Comparison of ENCODE assay signal across 9 mouse cellular contexts in genomic region chr6:91157237-91157570, GRCm38 (mm10). TPM values are rescaled to one million over a fixed set of nuclear protein-coding genes. Genes with fewer than 3 reads are reported as not detected.
A peak's percentile ranks its signal among the peaks of the same experiment; 100 is the strongest.
DNase-seq lines count a peak whose midpoint lies in the region; ATAC-seq and TF ChIP-seq lines count a peak whose summit lies in the region.
"Had no signal": no experiment of that assay in that cellular context is flagged by ENCODE, and none has a peak within 500 bp of the region (broad histone marks: within the 10 kb centered on the region; RNA-seq: fewer than 3 reads in every experiment).

No protein-coding gene starts in this region.

- no peak for DNase-seq in heart, adult 8-10 months (ENCODE audit: low spot score)
- DNase-seq in MEL (ENCODE audit: low read depth, low spot score): no peak
- DNase-seq in heart, postnatal 0 days (ENCODE audit: low spot score): no peak
- DNase-seq in midbrain, embryonic 10.5 days (ENCODE audit: low spot score): no peak
- DNase-seq in urinary bladder, postnatal 36 days (ENCODE audit: low spot score in 2 of 2): no peak
- no peak for DNase-seq in spleen, postnatal 36 days (ENCODE audit: low spot score in 2 of 2)

- TF ChIP-seq RAD21 in MEL (IDR thresholded peaks at IDR 0.05; ENCODE audit: low read depth, low read length): no peak

- peaks cover 27 to 61% of the 10 kb centered on the region in 2 experiments for H3K4me1 ChIP-seq in heart, embryonic 14.5 days (ENCODE audit: control insufficient read depth in 2 of 2, insufficient read depth in 2 of 2, low read length in 2 of 2)
- H3K4me1 ChIP-seq in MEL (ENCODE audit: control insufficient read depth in 1 of 2, insufficient read depth in 2 of 2, low read length in 2 of 2): peaks cover 13 to 18% of the 10 kb centered on the region in 2 experiments; a peak in 3 of 4 replicates
- H3K4me1 ChIP-seq in heart, postnatal 0 days (ENCODE audit: control insufficient read depth, insufficient read depth): peaks cover 19% of the 10 kb centered on the region; the same call in 1 of the 2 replicates
- H3K4me1 ChIP-seq in midbrain, embryonic 10.5 days: peaks cover 85% of the 10 kb centered on the region

- peak overlapping the region; percentile 66 to 70 for H3K4me3 ChIP-seq in heart, embryonic 14.5 days (ENCODE audit: control insufficient read depth in 1 of 2, insufficient read depth in 1 of 2, low read depth in 1 of 2, low read length in 2 of 2)
- H3K4me3 ChIP-seq in MEL (ENCODE audit: control insufficient read depth in 1 of 2, insufficient read depth in 1 of 2, low read depth in 2 of 2, low read length in 2 of 2): peak overlapping the region; percentile 67 to 91
- H3K4me3 ChIP-seq in heart, postnatal 0 days (ENCODE audit: low read depth, low read length): peak overlapping the region; percentile 62
- peak overlapping the region; percentile 80 for H3K4me3 ChIP-seq in midbrain, embryonic 10.5 days

- TF ChIP-seq POLR2A in MEL (IDR thresholded peaks at IDR 0.05; ENCODE audit: control insufficient read depth in 1 of 2, insufficient read depth in 1 of 2, low read depth in 1 of 2, low read length in 2 of 2, poor library complexity in 1 of 2): no peak

- 49% methylated on average over 6 of the region's 6 CpGs for WGBS in heart, embryonic 14.5 days
- 42% methylated on average over 6 of the region's 6 CpGs for WGBS in heart, postnatal 0 days
- 53% methylated on average over 6 of the region's 6 CpGs for WGBS in midbrain, embryonic 10.5 days

- no peak for TF ChIP-seq CTCF in MEL (IDR thresholded peaks at IDR 0.05 in 2 of 3, conservative IDR thresholded peaks at IDR 0.05 in 1 of 3; ENCODE audit: control insufficient read depth in 1 of 3, insufficient read depth in 1 of 3, low read depth in 2 of 3, low read length in 3 of 3, poor library complexity in 1 of 3, severe bottlenecking in 1 of 3)
- TF ChIP-seq CTCF in heart, postnatal 0 days (IDR thresholded peaks at IDR 0.05; ENCODE audit: low read depth): no peak

- no peaks in the 10 kb centered on the region for H3K79me2 ChIP-seq in MEL (ENCODE audit: control insufficient read depth, insufficient read depth, low read length, poor library complexity)

- no peak for ATAC-seq in heart, embryonic 14.5 days (ENCODE audit: insufficient number of reproducible peaks, insufficient read depth, low FRiP score, low read depth)
- ATAC-seq in heart, postnatal 0 days (ENCODE audit: insufficient read depth, low read depth): no peak
- no peak for ATAC-seq in megakaryocyte-erythroid progenitor cell, adult 5-6 weeks (replicated peaks; ENCODE audit: low FRiP score, low TSS enrichment, poor library complexity, severe bottlenecking)

- peak overlapping the region; percentile 42 to 81 for H3K27ac ChIP-seq in heart, embryonic 14.5 days (replicated peaks in 1 of 2; ENCODE audit: control insufficient read depth in 1 of 2, insufficient read depth in 1 of 2, low read depth in 2 of 2, low read length in 2 of 2)
- H3K27ac ChIP-seq in MEL (ENCODE audit: control insufficient read depth, low read depth, low read length): no peak overlapping the region
- H3K27ac ChIP-seq in heart, postnatal 0 days (ENCODE audit: low read depth): peak overlapping the region; percentile 74
- H3K27ac ChIP-seq in midbrain, embryonic 10.5 days (replicated peaks): peak overlapping the region; percentile 93

- no peak for TF ChIP-seq EP300 in MEL (IDR thresholded peaks at IDR 0.05; ENCODE audit: low read depth in 1 of 2, low read length in 2 of 2)
- TF ChIP-seq EP300 in heart, postnatal 0 days (IDR thresholded peaks at IDR 0.05; ENCODE audit: low read depth): no peak

- H3K27me3 ChIP-seq in heart, embryonic 14.5 days (ENCODE audit: control insufficient read depth, insufficient read depth, low read length): peaks cover 18% of the 10 kb centered on the region
- H3K27me3 ChIP-seq in MEL (ENCODE audit: control insufficient read depth in 1 of 2, insufficient read depth in 2 of 2, low read length in 2 of 2): no peaks in the 10 kb centered on the region
- no peaks in the 10 kb centered on the region for H3K27me3 ChIP-seq in heart, postnatal 0 days (ENCODE audit: control insufficient read depth, insufficient read depth, low read length)
- peaks cover 25% of the 10 kb centered on the region for H3K27me3 ChIP-seq in midbrain, embryonic 10.5 days (ENCODE audit: low read depth, poor library complexity, severe bottlenecking)
- H3K27me3 ChIP-seq: Patski had no signal

- H3K9me3 ChIP-seq in heart, embryonic 14.5 days (ENCODE audit: control insufficient read depth, low read length): no peaks in the 10 kb centered on the region
- no peaks in the 10 kb centered on the region for H3K9me3 ChIP-seq in MEL (replicated peaks; ENCODE audit: insufficient read depth, low read length)
- H3K9me3 ChIP-seq in heart, postnatal 0 days (replicated peaks; ENCODE audit: control insufficient read depth, low read length): no peaks in the 10 kb centered on the region
- no peaks in the 10 kb centered on the region for H3K9me3 ChIP-seq in midbrain, embryonic 10.5 days (replicated peaks)

- peak overlapping the region; percentile 89 for H3K4me2 ChIP-seq in heart, embryonic 14.5 days (ENCODE audit: low read length)
- H3K4me2 ChIP-seq in heart, postnatal 0 days (ENCODE audit: low read depth, low read length): peak overlapping the region; percentile 77

- peak overlapping the region; percentile 84 for H3K9ac ChIP-seq in heart, embryonic 14.5 days (ENCODE audit: low read length)
- peak overlapping the region; percentile 69 for H3K9ac ChIP-seq in MEL (ENCODE audit: control insufficient read depth, low read depth, low read length, poor library complexity, severe bottlenecking)
- peak overlapping the region; percentile 67 for H3K9ac ChIP-seq in heart, postnatal 0 days (replicated peaks; ENCODE audit: low read depth, low read length)

- no peaks in the 10 kb centered on the region for H3K36me3 ChIP-seq in heart, embryonic 14.5 days (ENCODE audit: control insufficient read depth, insufficient read depth, low read length)
- peaks cover 0 to 2% of the 10 kb centered on the region in 2 experiments; a peak in 2 of 4 replicates for H3K36me3 ChIP-seq in MEL (ENCODE audit: control insufficient read depth in 1 of 2, insufficient read depth in 2 of 2, low read length in 2 of 2)
- no peaks in the 10 kb centered on the region for H3K36me3 ChIP-seq in heart, postnatal 0 days (replicated peaks; ENCODE audit: control insufficient read depth, insufficient read depth, low read length)
- H3K36me3 ChIP-seq in midbrain, embryonic 10.5 days: peaks cover 6% of the 10 kb centered on the region; the same call in 1 of the 2 replicates

TF ChIP-seq in MEL, 35 proteins besides CTCF, POLR2A, EP300 and RAD21 (continues in another document):
- no peak for TF ChIP-seq NRF1 (IDR thresholded peaks at IDR 0.05; ENCODE audit: insufficient read depth, low read depth, low read length, poor library complexity, severe bottlenecking)
- TF ChIP-seq MAX (IDR thresholded peaks at IDR 0.05; ENCODE audit: low read length): no peak
- TF ChIP-seq MXI1 (IDR thresholded peaks at IDR 0.05; ENCODE audit: low read depth, low read length): no peak
- TF ChIP-seq GABPA (IDR thresholded peaks at IDR 0.05; ENCODE audit: low read depth, low read length): no peak
- TF ChIP-seq BHLHE40 (IDR thresholded peaks at IDR 0.05; ENCODE audit: borderline replicate concordance, low read depth, low read length): no peak
- TF ChIP-seq TBP (IDR thresholded peaks at IDR 0.05; ENCODE audit: low read depth, low read length): no peak
- no peak for TF ChIP-seq CHD2 (IDR thresholded peaks at IDR 0.05; ENCODE audit: low read length)
- TF ChIP-seq UBTF (IDR thresholded peaks at IDR 0.05; ENCODE audit: borderline replicate concordance, insufficient read depth, low read depth, low read length): no peak

RNA-seq across cellular contexts. Expression of gene Hdac11, which starts 0.7 kb away (rescaled TPM):
- polyA plus RNA-seq in heart, embryonic 14.5 days (2014; fragmentation: Nextera tagmentation; extraction: Ambion mirVana): 11.4 and 12.7 TPM in 2 replicates
- 10 to 100 TPM; 20.1 to 24.7 (median 23.3) TPM for total RNA-seq in heart, adult 8-10 months (2022)
- total RNA-seq in MEL (2012; rRNA removed): 2.5 and 3.3 TPM in 2 replicates
- polyA plus RNA-seq in MEL (2012; ENCODE audit: insufficient read depth in 1 of 2, insufficient read length in 2 of 2, low read depth in 1 of 2, low replicate concordance in 2 of 2, missing spikeins in 1 of 2): 1 to 10 TPM in 1 of 2 experiments, not detected in 1; 6.0 TPM
- total RNA-seq in heart, postnatal 0 days (2014; rRNA removed; ENCODE audit: low replicate concordance): 17.9 and 19.6 TPM in 2 replicates
- 9.2 and 9.5 TPM in 2 replicates for polyA plus RNA-seq in heart, postnatal 0 days (2015; fragmentation: Nextera tagmentation; extraction: Ambion mirVana)
- 9.4 and 12.0 TPM in 2 replicates for polyA plus RNA-seq in midbrain, embryonic 10.5 days (2016; fragmentation: Nextera tagmentation; extraction: Ambion mirVana)
- 2.1 and 8.1 TPM in 2 replicates for total RNA-seq in megakaryocyte-erythroid progenitor cell, adult 5-6 weeks (2014; fragmentation: Nextera tagmentation)
- 0.99 and 1.0 TPM in 2 replicates for total RNA-seq in megakaryocyte-erythroid progenitor cell, adult 5-6 weeks (2017)

RNA-seq across cellular contexts. Expression of gene Nup210, which starts 40.6 kb away (rescaled TPM):
- 6.3 and 7.1 TPM in 2 replicates for polyA plus RNA-seq in heart, embryonic 14.5 days (2014; fragmentation: Nextera tagmentation; extraction: Ambion mirVana)
- 1 to 10 TPM; 2.9 to 5.5 (median 3.2) TPM for total RNA-seq in heart, adult 8-10 months (2022)
- 46.3 and 56.7 TPM in 2 replicates for total RNA-seq in MEL (2012; rRNA removed)
- 100 to 1,000 TPM in 1 of 2 experiments, 10 to 100 TPM in 1; 71.5 to 394 TPM for polyA plus RNA-seq in MEL (2012; ENCODE audit: insufficient read depth in 1 of 2, insufficient read length in 2 of 2, low read depth in 1 of 2, low replicate concordance in 2 of 2, missing spikeins in 1 of 2)
- total RNA-seq in heart, postnatal 0 days (2014; rRNA removed; ENCODE audit: low replicate concordance): 9.7 and 13.4 TPM in 2 replicates
- polyA plus RNA-seq in heart, postnatal 0 days (2015; fragmentation: Nextera tagmentation; extraction: Ambion mirVana): 1.6 TPM in 2 replicates
- polyA plus RNA-seq in midbrain, embryonic 10.5 days (2016; fragmentation: Nextera tagmentation; extraction: Ambion mirVana): 26.2 and 29.7 TPM in 2 replicates
- total RNA-seq in megakaryocyte-erythroid progenitor cell, adult 5-6 weeks (2014; fragmentation: Nextera tagmentation): 135 and 191 TPM in 2 replicates
- 76.4 and 185 TPM in 2 replicates for total RNA-seq in megakaryocyte-erythroid progenitor cell, adult 5-6 weeks (2017)

RNA-seq across cellular contexts. Expression of gene Fbln2, which starts 55.1 kb away (rescaled TPM):
- 127 and 144 TPM in 2 replicates for polyA plus RNA-seq in heart, embryonic 14.5 days (2014; fragmentation: Nextera tagmentation; extraction: Ambion mirVana)
- total RNA-seq in heart, adult 8-10 months (2022): 10 to 100 TPM; 42.1 to 59.3 (median 49.9) TPM
- 2.3 and 4.4 TPM in 2 replicates for total RNA-seq in MEL (2012; rRNA removed)
- polyA plus RNA-seq in MEL (2012; ENCODE audit: insufficient read depth in 1 of 2, insufficient read length in 2 of 2, low read depth in 1 of 2, low replicate concordance in 2 of 2, missing spikeins in 1 of 2): 1 to 10 TPM in 1 of 2 experiments, not detected in 1; 1.9 TPM
- total RNA-seq in heart, postnatal 0 days (2014; rRNA removed; ENCODE audit: low replicate concordance): 222 and 302 TPM in 2 replicates
- polyA plus RNA-seq in heart, postnatal 0 days (2015; fragmentation: Nextera tagmentation; extraction: Ambion mirVana): 117 and 120 TPM in 2 replicates
- 24.2 and 31.5 TPM in 2 replicates for polyA plus RNA-seq in midbrain, embryonic 10.5 days (2016; fragmentation: Nextera tagmentation; extraction: Ambion mirVana)
- total RNA-seq in megakaryocyte-erythroid progenitor cell, adult 5-6 weeks (2014; fragmentation: Nextera tagmentation): not detected in 2 replicates
- not detected in 2 replicates for total RNA-seq in megakaryocyte-erythroid progenitor cell, adult 5-6 weeks (2017)
